Mouse (Mus musculus): ENCODE results near the gene Ppp6r3.
"Not testable (repeated sequence)": the region's sequence is repeated elsewhere in the genome, so short reads cannot be mapped to it uniquely, and the experiment has no call there.

Gene Ppp6r3

GRCm38 (mm10) chr19:3575276-3575631, 295 bp downstream of the Ppp6r3 start:
- no peak for DNase-seq

- no peak for DNase-seq
These were observed 905 bp downstream of the Ppp6r3 start for GRCm38 (mm10) chr19:3574593-3575094.

- DNase-seq, result no peak
These were observed 11.2 kb downstream of the Ppp6r3 start for GRCm38 (mm10) chr19:3564309-3564708.

GRCm38 (mm10) chr19:3562752-3563151, 12.8 kb downstream of the Ppp6r3 start:
- DNase-seq, result no peak

- no peak for DNase-seq
These were observed 13.3 kb downstream of the Ppp6r3 start for GRCm38 (mm10) chr19:3562298-3562697.

- DNase-seq, result no peak
These were observed 19.3 kb downstream of the Ppp6r3 start for GRCm38 (mm10) chr19:3556169-3556827.

GRCm38 (mm10) chr19:3554785-3555184, 20.8 kb downstream of the Ppp6r3 start:
- DNase-seq, result no peak

- DNase-seq, result no peak
These were observed 23.9 kb downstream of the Ppp6r3 start for GRCm38 (mm10) chr19:3551573-3552159.

GRCm38 (mm10) chr19:3550101-3550500, 25.4 kb downstream of the Ppp6r3 start:
- no peak for DNase-seq

GRCm38 (mm10) chr19:3549263-3549662, 26.3 kb downstream of the Ppp6r3 start:
- no peak for DNase-seq

- DNase-seq, result no peak
These were observed 27.2 kb downstream of the Ppp6r3 start for GRCm38 (mm10) chr19:3548311-3548710.

GRCm38 (mm10) chr19:3544995-3545394, 30.6 kb downstream of the Ppp6r3 start:
- DNase-seq, result no peak

- DNase-seq, result no peak
These were observed 33.0 kb downstream of the Ppp6r3 start for GRCm38 (mm10) chr19:3542591-3542990.

GRCm38 (mm10) chr19:3540997-3541396, 34.6 kb downstream of the Ppp6r3 start:
- no peak for DNase-seq

- DNase-seq, result no peak
These were observed 35.3 kb downstream of the Ppp6r3 start for GRCm38 (mm10) chr19:3540254-3540653.

GRCm38 (mm10) chr19:3539456-3539855, 36.1 kb downstream of the Ppp6r3 start:
- no peak for DNase-seq

GRCm38 (mm10) chr19:3537658-3538057, 37.9 kb downstream of the Ppp6r3 start:
- no peak for DNase-seq

GRCm38 (mm10) chr19:3534945-3535344, 40.6 kb downstream of the Ppp6r3 start:
- DNase-seq, result no peak

GRCm38 (mm10) chr19:3533266-3533966, 42.1 kb downstream of the Ppp6r3 start:
- DNase-seq, result not testable (repeated sequence)

GRCm38 (mm10) chr19:3532717-3533260, 42.8 kb downstream of the Ppp6r3 start:
- no peak for DNase-seq

GRCm38 (mm10) chr19:3529781-3530180, 45.8 kb downstream of the Ppp6r3 start:
- peak; percentile 34 to 48 for DNase-seq

GRCm38 (mm10) chr19:3528646-3529045, 46.9 kb downstream of the Ppp6r3 start:
- no peak for DNase-seq

- DNase-seq, result no peak
These were observed 48.0 kb downstream of the Ppp6r3 start for GRCm38 (mm10) chr19:3527531-3527930.
